Mouse (Mus musculus) cerebellum, adult 9-10 months (tissue): ENCODE results near the gene Col16a1.

Experiments
- DNase-seq: peaks from one replicate; pipeline ENCODE4 v3.0.0; 2022

Col16a1 gene

GRCm38 (mm10) chr4:130085246-130085820 is 37.7 kb downstream of the Col16a1 start:
- no peak for DNase-seq

GRCm38 (mm10) chr4:130087293-130087692 is 39.7 kb downstream of the Col16a1 start:
- peak; percentile 97 for DNase-seq

DNA sequence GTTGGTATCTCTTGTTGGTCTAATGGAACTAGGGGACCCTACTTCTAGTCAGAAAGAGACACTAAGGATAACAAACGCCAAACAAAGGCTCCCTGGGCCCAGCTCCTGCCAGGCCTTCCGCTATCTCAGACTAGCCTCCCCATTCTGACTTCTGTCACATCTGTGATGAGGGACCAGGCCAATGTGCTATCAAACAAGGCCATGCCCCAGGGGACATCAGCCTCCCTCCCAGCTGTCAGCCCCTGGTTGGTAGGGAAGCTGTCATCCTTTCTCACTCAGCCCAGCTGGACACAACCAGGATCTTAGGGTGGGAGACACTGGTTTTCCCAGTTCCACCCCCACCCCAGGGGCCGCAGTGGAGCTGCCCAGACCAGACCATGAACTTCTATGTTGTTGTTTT is 47.5 kb downstream of the Col16a1 start:
- no peak for DNase-seq

DNA sequence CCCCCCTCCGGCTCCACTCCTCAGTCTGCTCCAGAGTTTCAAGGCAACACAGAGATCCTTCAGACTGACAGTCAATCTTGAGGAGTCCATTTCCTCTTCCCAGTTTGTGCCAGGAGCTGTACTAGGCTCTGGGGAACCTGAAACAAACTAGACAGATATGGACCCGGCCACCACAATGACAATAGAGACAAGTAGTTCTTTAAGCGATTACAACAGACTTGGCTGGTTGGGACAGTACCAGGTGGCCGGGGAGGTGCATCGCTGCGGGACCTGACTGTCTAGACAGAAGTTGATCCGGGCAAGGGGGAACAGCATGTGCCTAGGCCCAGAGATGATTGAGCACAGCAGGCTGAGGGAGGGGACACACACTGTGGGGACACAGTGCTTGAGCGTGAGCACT is 53.5 kb downstream of the Col16a1 start:
- no peak for DNase-seq

GRCm38 (mm10) chr4:130102111-130102651 is 54.5 kb downstream of the Col16a1 start, which contains the start of gene Pef1:
TSS of gene Pef1 (plus strand) at chr4:130102558.
- DNase-seq, result no peak

DNA sequence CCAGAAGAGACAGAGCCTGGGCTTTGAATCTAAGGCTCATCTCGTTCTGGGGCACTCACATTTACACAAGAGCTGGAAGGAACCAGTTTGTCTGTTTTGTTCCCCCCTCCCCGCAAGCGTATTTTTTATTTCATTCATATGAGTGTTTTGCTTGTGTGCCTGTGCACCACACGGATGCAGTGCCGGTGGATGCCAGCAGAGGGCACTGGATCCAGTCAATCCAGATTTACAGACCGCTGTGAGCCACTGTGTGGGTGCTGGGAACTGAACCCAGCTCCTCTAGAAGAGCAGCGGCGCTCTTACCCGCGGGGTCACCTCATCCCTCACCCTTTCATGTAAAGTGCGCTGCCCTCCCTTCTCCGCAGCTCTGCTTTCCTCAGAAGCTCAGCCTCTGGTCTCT is 56.0 kb downstream of the Col16a1 start:
- DNase-seq, result no peak

DNA sequence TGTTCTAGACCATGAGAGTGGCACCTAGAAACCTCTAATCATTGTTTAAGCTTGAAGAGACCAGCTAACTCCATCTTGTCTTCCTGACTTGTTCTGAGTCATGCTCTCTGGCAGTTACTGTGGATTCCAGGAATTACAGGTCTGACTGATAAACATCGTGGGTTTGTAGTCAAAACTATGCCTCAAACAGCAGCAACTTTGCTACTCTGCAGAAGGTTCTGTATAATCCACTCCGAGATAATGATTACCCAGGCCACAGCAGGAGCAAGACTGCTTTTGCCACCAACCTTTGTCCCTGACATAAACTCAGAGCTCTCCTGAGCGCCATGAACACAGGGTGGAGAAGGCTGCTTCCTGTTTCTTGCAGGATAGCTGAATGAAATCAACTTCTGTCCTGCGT is 56.9 kb downstream of the Col16a1 start:
- DNase-seq, result no peak

DNA sequence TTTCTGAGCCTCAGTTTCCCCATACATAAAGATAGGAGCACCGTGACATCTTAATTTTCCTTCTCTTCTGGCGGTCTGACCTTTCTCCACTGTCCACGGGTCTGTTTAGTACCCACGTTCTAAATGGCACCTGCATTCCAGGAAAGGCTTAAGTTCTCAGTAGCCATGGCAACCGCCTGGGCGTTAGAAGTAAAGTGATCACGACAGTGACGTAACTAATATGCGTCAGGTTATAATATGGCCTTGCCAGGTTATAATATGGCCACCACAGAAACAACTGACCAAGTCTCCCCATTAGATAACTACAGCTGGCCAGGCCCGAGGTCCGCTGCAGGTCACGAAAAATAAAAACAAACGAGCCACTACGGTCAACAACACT is 59.4 kb downstream of the Col16a1 start:
- DNase-seq, result no peak

- peak; percentile 100 for DNase-seq
These were observed 59.9 kb downstream of the Col16a1 start for GRCm38 (mm10) chr4:130107444-130108131.

GRCm38 (mm10) chr4:130108929-130109328 is 61.3 kb downstream of the Col16a1 start:
- no peak for DNase-seq

- DNase-seq, result no peak
These were observed 62.0 kb downstream of the Col16a1 start for GRCm38 (mm10) chr4:130109666-130110065.

GRCm38 (mm10) chr4:130110091-130110490 is 62.5 kb downstream of the Col16a1 start:
- no peak for DNase-seq

- no peak for DNase-seq
These were observed 64.7 kb downstream of the Col16a1 start for GRCm38 (mm10) chr4:130112299-130112698.

DNA sequence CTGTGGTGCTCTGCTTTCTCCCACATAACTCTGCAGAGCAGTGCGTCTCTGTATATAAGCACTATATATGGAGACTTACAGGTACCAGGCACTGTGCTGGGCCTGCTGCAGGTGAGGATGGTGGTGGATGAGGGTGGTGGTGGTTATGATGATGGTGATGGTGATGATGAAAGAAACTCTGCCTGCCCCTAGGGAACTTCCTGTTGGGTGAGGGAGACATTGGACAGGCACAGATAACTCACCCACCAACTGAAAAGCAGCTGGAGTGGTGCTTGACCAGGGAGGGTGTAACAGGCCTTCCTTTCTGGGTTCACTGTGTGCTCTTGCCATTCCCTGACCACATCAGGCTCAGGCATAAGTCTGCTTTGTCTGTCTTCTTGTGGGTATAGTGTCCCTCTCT is 65.1 kb downstream of the Col16a1 start:
- DNase-seq, result no peak

GRCm38 (mm10) chr4:130120752-130121151 is 73.1 kb downstream of the Col16a1 start:
- no peak for DNase-seq

- DNase-seq, result no peak
These were observed 73.9 kb downstream of the Col16a1 start for GRCm38 (mm10) chr4:130121560-130121959.

GRCm38 (mm10) chr4:130123020-130123419 is 75.4 kb downstream of the Col16a1 start:
- no peak for DNase-seq

GRCm38 (mm10) chr4:130124110-130124509 is 76.5 kb downstream of the Col16a1 start:
- DNase-seq, result no peak

DNA sequence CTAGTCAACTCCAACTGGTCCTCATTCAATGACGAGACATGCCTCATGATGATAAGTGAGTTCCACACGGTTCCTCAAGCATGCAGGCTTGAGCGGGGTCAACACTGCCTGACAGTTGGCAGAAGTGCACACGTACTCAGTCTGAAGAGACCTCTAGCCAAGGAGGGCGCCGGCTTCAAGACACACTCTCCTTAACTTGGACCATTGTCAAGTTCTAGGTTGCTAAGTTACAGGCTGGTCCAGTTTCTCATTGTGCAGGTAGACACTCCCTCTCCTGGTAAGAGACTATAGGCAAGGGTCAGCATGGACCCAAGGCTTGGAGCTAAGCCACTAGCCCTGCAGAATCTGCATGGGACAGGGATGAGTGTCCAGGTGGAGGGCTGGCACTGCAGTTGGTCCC is 77.5 kb downstream of the Col16a1 start:
- DNase-seq, result no peak

- DNase-seq, result no peak
These were observed 78.3 kb downstream of the Col16a1 start for GRCm38 (mm10) chr4:130125935-130126334.

DNA sequence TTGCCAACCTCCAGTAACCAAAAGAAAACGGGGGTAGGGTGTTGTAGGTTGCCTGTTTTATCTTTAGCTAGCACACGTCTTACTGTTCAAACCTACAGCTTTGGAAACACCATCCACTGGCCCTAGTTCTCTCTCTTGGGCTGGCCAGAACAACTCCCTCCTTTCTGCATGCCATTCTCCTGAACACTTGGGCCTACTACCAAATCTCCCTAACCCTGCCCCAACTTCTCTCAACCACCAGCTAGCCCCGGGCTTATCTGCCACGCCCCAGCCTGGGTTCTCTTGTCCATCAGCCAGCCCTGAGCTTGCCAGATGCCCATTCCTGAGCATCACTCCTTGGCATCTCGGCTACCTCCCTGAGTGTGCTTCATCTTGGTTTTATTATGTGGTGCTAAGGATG is 81.3 kb downstream of the Col16a1 start:
- no peak for DNase-seq

DNA sequence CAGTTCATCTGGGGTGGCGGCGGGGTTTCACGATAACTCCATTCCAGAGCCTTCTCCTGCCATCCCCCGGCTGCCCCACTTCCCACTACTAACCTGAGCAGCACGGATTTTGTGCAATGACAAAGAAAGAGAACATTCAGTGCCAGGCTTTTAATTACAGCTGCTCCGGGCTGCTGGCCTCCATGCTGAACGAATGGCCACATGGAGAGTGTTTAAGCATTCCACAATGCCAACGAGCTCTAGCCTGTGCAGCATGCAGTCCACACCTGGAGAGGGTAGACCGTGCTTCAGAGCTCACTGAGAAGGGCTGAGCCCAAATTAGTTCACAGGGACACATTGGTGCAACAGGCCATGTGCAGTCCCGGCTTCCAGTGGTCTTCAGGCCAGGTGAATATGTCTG is 82.4 kb downstream of the Col16a1 start:
- no peak for DNase-seq

- no peak for DNase-seq
These were observed 83.2 kb downstream of the Col16a1 start for GRCm38 (mm10) chr4:130130641-130131350.
